ENCODE assay signal across 13 mouse cellular contexts in genomic region chr4:86045876-86046275, GRCm38 (mm10).
DNase-seq lines count a peak whose midpoint lies in the region; ATAC-seq and TF ChIP-seq lines count a peak whose summit lies in the region.
"Had no signal": no experiment of that assay in that cellular context is flagged by ENCODE, and none has a peak within 500 bp of the region (broad histone marks: within the 10 kb centered on the region; RNA-seq: fewer than 3 reads in every experiment).

No protein-coding gene starts in this region.

- H3K9ac ChIP-seq in lung, postnatal 0 days (replicated peaks; ENCODE audit: low read depth) = no peak overlapping the region
- no peak overlapping the region for H3K9ac ChIP-seq in neural tube, embryonic 13.5 days
- H3K9ac ChIP-seq: embryonic facial prominence, embryonic 12.5 days; limb, embryonic 12.5 days had no signal

- TF ChIP-seq POLR2A in brain, embryonic 14.5 days (IDR thresholded peaks at IDR 0.05; ENCODE audit: borderline replicate concordance, extremely low read depth, insufficient read depth, insufficient read length, poor library complexity, severe bottlenecking) = no peak

- no peak for TF ChIP-seq EP300 in lung, postnatal 0 days (IDR thresholded peaks at IDR 0.05)

- H3K4me2 ChIP-seq in lung, postnatal 0 days (replicated peaks; ENCODE audit: low read depth, low read length) = no peak overlapping the region
- H3K4me2 ChIP-seq in neural tube, embryonic 13.5 days = no peak overlapping the region
- H3K4me2 ChIP-seq: embryonic facial prominence, embryonic 12.5 days; limb, embryonic 12.5 days had no signal

- H3K27ac ChIP-seq in lung, postnatal 0 days (ENCODE audit: low read length) = no peak overlapping the region
- H3K27ac ChIP-seq in neural tube, embryonic 13.5 days (replicated peaks) = no peak overlapping the region
- H3K27ac ChIP-seq: embryonic facial prominence, embryonic 12.5 days; limb, embryonic 12.5 days had no signal

- no peak overlapping the region for H3K4me3 ChIP-seq in lung, postnatal 0 days (ENCODE audit: low read depth, low read length)
- no peak overlapping the region for H3K4me3 ChIP-seq in neural tube, embryonic 13.5 days
- H3K4me3 ChIP-seq: embryonic facial prominence, embryonic 12.5 days; limb, embryonic 12.5 days had no signal

- H3K4me1 ChIP-seq in lung, postnatal 0 days (ENCODE audit: insufficient read depth, low read depth, low read length) = no peaks in the 10 kb centered on the region
- peaks cover 14% of the 10 kb centered on the region for H3K4me1 ChIP-seq in neural tube, embryonic 13.5 days (replicated peaks)

- no peak for TF ChIP-seq CTCF in lung, postnatal 0 days (IDR thresholded peaks at IDR 0.05)
- TF ChIP-seq CTCF in brain, embryonic 14.5 days (IDR thresholded peaks at IDR 0.05; ENCODE audit: borderline replicate concordance, extremely low read depth, insufficient read depth, insufficient read length) = no peak

- peak; percentile 7 for DNase-seq in lung, postnatal 0 days (ENCODE audit: low spot score)
- DNase-seq in lung, postnatal 36 days = no peak
- DNase-seq in brain, embryonic 14.5 days (ENCODE audit: low read depth) = peak; percentile 72
- DNase-seq in fibroblast of lung, adult 2 months (ENCODE audit: low read depth) = peak; percentile 59
- no peak for DNase-seq in thymus, postnatal 25 days
- no peak for DNase-seq in gastrocnemius, postnatal 25 days
- DNase-seq in lung, adult 18-20 months = no peak
- DNase-seq: kidney, adult 11 months; thymus, postnatal 14 days had no signal

- H3K27me3 ChIP-seq in lung, postnatal 0 days (replicated peaks; ENCODE audit: insufficient read depth, low read length) = no peaks in the 10 kb centered on the region
- H3K27me3 ChIP-seq in neural tube, embryonic 13.5 days = no peaks in the 10 kb centered on the region
- H3K27me3 ChIP-seq: embryonic facial prominence, embryonic 12.5 days; limb, embryonic 12.5 days had no signal

- H3K9me3 ChIP-seq in lung, postnatal 0 days (ENCODE audit: low read length) = no peaks in the 10 kb centered on the region
- no peaks in the 10 kb centered on the region for H3K9me3 ChIP-seq in neural tube, embryonic 13.5 days
- H3K9me3 ChIP-seq: embryonic facial prominence, embryonic 12.5 days; G1E; limb, embryonic 12.5 days had no signal

- H3K36me3 ChIP-seq in lung, postnatal 0 days (ENCODE audit: insufficient read depth, low read length) = no peaks in the 10 kb centered on the region
- no peaks in the 10 kb centered on the region for H3K36me3 ChIP-seq in neural tube, embryonic 13.5 days
- H3K36me3 ChIP-seq: embryonic facial prominence, embryonic 12.5 days; G1E; limb, embryonic 12.5 days had no signal

- 59% methylated on average over 6 of the region's 6 CpGs for WGBS in lung, postnatal 0 days
- WGBS in neural tube, embryonic 13.5 days = 42% methylated on average over 6 of the region's 6 CpGs

- ATAC-seq in lung, postnatal 0 days = no peak
- peak; percentile 61; the same call in 1 of the 2 replicates for ATAC-seq in neural tube, embryonic 13.5 days (ENCODE audit: low read depth)

Comparison
In these comparisons a context has a peak if more than half of its experiments do, and no peak if none do; other contexts are left out.
1. DNase-seq: peak in lung, postnatal 0 days (single experiment), brain, embryonic 14.5 days (single experiment) and fibroblast of lung, adult 2 months (single experiment); none in lung, postnatal 36 days (single experiment), thymus, postnatal 25 days (single experiment), gastrocnemius, postnatal 25 days (single experiment) and lung, adult 18-20 months (0 of 2).